Mouse (Mus musculus) NIH3T3 (cell line): ENCODE results near the gene Sim2.

ENCODE experiments used
- DNase-seq: peaks from one replicate; pipeline ENCODE4 v3.0.0-alpha.2; 2012; ENCODE audit warnings: low read depth

Gene Sim2

DNA sequence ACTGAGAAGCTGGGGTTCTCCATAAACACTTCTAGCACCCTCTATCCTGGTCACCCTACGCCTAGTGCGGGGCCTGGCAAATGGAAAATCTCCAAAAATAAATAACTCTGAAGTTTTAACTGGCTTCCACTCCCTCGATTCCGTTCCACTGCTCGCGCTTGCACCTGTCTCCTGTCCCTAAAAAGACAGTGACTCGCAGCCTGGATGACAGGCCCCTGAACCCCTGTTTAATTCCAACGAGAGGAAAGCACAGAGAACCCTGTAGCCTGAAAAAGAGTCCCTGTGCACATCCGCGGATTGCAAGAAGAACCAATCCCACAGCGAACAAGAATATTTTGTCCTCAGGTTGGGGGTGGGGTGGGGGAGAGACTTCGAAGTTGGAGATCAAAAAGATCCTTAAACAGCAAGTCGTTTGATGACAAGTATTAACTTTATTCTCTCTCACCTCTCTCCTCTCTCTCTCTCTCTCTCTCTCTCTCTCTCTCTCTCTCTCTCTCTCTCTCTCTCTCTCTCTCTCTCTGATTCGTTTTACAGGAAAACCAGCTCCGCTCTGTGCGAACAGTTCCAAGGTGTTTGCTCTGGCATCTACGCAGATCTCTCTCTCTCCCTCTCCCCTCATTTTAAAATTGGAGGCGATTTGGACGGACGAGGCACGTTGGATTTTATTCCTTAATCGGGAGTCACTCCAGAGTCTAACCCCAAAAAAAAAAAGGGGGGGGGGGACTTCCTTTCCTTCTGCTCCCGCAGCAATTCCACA, 6.2 kb upstream of the Sim2 start:
- DNase-seq: no peak

DNA sequence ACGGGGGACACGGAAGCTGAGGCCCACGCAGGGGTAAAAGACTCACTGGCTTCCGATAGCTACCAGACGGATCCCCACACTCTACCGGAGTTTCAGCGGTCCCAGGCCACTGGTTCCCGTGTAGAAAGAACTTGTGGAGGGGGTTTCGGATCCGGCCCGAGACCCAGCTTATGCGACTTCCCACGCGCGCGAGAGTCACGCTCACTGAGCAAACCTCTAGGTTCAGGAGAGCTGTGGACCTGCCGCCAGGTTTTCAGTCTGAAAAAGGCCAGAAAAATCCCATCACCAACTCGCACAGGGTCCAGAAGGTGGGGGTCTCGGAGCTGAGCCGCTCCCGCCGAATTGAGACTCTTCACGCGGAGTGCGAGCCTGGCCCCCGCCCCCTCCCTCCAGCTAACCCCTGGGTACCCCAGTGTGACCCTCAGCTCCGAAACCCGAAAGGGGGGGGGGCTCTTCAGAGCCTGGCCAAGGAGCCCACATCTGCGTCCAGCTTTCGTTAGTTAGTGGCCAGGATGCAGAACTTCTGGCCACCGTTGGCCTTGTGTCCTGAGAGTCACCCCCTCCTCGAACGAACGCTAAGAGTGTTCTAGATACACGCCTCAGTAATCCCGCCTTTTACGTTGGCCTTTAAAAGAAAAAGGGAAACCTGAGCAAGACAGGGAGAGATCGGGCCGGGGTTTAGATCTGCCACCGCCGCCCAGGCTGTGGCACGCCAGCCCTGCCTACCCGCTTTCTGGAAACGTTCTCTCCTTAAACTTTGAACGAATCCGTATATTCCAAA, 5.5 kb upstream of the Sim2 start:
- DNase-seq: no peak

DNA sequence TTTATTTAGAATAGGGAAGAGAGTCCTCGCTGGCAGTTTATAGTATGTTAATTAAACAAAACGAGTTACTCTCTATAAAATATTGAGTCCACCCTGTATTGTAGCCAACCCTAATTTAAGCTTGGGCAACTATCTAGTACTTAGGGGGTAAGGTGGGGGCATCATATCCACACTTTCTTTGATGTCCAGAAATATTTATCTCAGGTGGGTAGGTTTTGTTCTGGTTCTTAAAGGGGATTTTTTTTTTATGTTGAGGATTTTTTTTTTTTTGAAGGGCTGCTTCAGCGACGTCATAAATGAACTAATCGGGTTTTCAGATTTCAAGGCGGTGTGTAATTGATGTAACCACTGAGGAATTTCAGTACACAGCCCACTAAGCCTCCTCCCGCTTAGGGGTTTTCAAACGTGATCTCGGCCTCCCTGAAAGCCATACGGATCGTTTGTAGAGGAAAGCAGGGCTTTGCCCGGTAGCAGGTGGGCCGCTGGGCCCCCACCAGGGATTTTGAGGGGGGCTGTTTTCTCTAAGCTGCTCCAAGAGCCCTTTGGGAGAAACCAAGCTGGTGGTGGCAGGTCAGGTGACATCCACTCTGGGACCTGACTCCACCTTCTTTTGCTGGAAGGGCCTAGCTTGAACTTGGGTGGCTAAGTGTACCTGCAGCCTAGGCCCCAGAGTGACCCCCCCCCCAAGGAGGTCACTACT, 4.7 kb upstream of the Sim2 start:
- DNase-seq: no peak

DNA sequence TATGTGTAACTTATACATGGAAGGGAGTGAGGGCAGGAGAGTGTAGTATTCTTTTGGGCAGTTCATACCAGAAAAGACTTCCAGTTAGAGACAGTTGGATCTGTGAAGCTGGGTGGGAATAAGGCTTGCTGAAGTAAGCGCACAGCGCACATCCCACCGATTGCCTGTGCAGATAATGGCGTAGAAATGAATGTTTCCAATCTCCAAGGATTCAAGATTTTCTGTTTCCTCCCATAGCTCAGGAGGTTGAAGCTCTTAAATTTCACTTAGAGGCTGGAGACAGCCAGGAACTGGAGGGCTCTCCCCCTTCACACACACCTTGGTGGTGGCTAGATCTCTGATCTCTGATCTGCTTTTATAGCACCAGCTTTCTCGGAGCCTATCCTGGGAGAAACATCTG, 3.1 kb upstream of the Sim2 start:
- DNase-seq: no peak

DNA sequence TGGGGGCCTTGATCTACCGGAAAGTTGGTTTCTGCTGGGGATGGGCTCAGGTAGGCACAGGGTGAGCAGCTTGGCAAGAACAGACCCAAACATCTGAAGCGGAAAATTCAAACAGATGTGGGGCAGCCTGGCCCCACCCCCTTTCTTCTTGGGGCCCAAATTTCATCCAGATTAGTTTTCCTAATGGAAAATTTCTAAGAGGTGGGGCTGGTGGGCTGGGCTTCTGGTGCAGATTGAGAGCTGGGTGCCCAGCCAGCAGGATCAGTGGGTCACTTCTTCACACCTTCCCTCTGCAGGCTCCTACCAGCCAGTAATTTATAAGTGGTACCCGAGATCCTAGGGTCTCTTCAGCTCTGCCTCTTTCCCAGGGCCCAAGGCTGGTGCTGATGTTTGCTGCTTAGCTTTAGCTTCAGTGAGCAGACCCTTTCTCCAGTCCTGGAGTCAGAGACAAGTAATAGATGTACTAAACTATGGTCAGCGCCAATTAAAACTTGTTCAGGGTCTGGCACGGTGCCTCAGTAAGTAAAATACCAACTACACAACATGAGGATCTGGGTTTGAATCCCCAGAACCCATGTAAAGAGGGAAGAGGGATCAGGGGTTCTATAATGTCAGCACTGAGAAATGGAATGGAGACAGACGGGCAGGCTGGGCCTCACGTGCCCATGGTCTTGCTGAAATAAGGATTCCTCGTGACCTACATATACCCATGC, 2.6 kb upstream of the Sim2 start:
- DNase-seq: no peak

DNA sequence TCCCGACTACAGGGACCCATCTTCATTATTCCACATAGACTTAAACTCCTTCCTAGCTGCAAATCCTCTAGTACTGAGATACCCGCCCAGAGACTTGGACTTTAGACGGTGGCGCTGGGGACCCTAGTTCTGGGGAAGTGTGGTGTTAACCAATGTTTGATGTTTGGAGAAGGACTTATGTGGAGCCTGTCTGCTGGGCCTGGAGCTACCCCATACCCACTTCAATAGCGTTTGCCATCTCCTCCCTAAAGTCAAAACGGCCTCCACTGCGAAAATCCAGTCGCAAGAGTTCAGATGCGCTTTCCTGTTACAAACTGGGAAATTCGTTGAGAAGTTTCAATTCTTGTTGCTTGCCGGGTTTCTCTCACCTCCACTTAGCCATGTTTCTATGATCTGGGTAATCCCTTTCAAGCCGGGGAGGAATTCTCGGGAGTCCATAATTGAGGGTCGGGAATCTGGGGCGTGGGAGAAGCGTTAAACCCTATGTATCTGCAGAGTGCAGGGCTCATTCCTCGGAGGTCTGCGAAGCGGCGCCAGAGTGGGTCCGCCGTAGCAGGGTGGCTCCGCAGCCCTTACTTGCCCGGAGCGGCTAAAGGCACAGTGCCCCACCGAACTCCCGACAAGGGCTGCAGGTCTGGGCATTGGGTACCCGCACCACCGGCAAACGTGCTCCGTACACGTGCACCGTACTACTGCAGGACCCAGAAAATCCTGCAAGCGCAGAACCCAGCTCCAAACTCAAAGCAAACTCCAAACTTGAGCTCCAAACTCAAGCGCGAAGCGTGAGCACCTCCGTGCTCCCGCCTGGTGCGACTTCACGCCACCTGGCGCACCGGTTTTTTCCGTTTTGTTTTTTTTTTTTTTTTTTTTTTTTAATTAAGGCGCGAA, 1.5 kb upstream of the Sim2 start:
- no peak for DNase-seq

DNA sequence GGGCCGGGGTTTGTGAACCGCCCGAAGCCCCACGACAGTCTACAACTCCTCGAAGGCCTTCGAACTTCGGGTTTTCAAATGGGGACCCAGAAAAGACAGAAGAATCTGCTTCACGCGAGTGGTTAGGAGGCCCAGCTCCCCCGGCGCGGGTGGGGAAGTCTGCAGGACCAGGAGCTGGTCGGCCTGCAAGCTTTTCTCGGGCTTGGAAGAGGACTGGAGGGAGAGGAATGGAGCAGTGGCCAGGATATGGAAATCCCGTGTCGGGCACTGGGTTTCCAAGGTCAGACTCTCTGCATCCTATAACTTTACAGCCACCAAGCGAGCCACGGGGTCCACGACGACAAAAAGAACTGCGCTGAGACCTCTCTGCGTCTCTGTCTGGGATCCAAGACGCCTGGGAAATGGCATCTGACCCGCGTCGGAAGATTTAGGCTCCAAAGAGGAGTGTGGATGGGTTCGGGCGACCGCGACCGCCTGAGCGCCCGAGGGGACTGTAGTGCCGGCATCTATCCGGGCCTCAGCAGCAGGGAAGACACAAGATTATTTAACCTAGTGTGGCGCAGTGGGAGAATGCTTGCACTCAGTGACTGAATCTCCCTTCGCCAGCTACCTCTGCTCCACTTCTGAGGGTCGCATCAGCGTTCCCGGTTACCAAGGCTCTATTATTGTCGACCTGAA, 744 bp upstream of the Sim2 start:
- DNase-seq: no peak

DNA sequence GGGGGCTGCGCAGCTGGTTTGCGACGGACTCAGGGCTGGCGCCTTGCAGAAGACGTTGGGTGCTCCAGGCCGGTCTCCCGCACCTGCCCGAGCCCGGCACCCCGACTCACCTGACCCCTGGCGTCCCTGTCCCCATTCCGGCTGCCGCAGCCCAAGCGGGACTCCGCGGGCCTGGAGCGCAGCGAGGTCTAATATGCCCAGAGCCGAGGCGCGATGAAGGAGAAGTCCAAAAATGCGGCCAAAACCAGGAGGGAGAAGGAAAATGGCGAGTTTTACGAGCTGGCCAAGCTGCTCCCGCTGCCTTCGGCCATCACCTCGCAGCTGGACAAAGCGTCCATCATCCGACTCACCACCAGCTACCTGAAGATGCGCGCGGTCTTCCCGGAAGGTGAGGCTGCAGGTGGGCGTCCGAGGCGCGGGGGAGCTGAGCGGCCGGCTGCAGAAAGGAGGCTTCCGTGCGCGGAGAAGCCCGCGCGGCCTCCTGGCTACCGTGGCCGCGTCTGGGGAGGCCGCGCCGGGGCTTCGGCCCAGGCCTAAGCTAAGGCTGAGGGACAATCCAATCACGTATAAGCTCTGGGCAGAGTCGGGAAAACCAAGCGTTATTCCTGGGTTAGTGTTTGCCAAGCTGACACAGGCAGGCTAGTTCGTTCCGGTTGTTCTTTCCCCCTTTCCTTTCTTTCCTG, 1.0 kb downstream of the Sim2 start:
- no peak for DNase-seq

DNA sequence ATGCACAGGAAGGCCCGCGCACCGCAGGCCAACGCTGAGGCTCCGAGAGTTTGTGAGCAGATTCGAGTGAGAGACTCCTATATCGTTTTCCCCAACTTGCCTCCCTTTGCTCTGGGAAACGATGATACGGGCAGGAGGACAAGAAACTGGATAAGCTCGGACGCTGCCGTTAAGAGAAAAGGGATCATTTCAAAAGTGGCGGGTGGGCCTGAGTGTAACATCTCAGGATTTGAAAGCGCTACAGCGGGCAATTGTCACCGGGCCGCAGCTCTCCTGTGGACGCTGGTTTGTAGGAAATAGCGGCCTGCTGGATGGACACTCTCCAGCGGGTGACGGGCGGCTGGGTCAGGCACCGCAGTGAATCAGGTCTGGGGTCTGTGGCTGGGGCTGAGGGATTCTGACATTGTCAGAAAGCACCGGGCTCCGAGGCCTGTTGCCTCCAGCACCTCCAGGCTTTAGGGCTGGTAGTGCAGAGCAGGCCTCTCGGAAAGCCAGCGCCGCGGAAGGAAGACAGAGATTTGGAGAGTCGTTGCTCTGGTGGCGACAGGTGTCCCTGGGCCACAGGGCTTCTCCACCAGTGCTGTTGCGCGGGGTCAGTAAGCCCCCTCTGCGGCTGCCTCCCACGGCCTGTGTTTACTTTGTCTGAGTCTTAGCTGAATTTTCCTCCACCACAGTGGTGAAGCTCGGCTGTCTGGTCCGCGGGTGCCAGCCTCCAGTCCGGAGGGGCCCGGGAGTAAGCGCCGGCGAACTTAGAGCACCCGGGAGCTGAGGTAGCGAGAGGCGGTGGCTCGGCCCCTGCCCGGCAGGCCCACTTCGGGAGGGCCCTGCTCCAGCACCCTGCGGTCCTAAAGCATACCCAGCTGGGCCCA, 2.2 kb downstream of the Sim2 start:
- DNase-seq: no peak

DNA sequence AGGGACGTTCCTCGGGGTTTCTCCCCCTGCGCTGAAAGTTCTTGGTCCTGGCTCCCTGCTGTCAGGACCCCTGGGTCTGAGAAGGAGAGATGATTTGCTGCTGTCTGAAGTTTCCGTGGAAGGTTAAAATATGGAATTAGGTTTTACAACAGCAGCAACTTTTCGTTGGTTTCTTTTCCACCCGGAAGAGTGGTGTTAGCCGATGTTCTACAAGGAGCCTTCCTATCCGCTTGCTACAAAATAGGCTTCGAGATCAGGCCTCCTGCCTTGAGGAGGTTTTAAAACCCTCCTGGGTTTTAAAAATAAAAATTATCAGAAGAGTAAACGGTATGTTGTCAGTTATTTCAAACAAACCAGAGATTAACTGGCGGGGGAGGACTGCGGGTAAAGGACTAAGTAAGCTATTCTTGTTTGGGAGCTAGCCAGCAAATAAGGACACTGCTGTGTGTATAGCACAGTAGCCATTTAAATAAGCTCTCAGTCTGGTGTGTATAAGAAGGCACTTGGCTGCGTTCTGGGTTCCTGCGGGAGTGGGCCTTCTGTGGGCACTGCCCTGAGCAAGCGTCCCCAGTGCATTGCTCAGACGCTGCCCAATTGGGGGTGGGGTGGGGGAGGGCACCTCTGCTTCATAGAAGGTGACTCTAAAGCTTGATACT, 3.0 kb downstream of the Sim2 start:
- no peak for DNase-seq

DNA sequence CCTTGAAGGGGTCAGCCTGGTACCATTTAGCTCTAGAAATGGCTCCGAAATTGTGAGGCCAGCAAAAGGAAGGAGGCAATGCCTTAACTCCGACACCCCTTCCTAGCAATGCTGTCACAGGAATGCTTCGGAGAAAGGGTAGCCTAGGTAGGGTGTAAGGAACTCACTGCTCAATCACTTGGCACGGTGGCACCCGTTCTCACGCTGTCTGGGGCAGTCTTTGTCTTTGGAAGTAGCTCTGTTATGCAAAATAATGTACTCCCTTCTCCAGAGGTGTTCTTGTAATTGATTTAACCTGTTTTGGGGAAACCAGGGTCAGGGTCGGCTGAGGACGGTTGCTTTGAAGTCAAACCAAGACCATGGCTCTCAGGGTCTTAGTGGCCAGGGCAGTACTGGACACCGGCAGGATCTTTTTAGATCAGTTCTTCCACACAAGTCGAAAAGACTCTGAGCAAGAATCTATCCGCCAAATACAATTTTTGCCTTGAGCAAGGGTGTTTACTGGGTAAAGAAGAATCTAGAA, 3.6 kb downstream of the Sim2 start:
- no peak for DNase-seq

DNA sequence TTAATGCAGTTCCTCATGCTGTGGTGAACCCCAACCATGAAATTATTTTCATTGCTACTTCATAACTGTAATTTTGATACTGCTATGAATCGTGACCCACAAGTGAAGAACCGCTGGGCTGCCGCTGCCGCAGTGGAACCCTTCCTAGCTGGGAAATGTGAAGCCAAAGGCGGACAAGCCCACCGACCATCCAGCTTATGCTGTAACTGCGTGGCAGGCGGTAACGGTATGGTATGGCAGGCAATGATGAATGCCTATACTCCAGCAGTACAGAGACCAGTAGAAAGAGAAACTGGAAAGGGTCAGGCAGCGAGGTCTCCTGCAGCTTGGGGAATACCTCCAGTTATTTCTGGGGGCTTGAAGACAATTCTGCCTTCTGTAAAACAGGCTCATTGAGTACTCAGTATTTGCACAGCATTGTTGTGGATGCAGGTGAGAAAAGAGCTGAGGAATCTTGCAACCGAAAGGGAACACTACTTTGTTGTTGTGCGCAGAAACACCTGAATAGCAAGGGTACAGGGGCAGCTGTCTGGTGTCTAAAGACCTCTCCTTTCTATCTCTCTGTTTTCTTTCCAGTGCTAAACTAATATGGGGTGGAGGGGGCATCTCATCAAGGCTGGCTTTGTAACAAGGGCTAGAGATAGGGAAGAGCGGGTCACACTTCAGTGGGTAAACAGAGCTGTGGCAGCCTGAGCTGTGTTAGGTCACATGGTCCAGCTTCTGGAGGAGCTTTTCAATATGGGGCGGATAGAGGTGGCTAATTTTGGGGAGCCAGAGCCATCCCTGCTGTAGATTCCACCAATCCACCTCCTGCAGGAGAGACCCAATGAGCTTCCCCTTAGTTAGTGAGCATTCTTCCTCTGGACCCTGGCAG, 4.3 kb downstream of the Sim2 start:
- no peak for DNase-seq

DNA sequence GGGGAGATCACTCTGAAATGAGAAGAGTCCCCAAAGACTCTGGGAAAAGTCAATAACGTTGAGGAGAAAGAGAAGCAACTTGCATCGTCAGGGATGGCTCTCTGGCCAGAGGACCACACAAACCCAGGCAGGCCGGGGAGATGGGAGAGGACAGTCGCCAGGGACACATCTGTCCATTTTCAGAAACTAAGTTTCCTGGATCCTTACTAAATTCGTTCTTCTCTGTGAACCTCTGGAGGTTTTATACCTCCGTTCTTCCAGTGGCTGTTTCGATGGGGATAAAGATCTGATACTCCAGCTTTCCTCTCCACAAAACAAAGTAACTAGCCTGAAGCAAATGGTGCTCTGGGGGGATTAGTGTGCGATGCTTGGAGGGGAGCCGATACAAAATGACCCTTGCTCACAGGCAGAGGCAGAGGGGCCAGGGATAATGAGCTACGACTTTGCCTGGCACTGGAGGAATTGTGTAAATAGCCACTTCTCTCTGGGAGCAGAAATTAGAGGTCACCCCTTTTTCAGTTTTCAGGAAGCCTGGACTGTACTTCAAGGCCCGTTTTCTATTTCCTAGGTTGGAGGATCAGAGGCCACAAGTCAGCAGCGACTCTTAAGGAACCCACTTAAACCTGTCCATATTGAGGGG, 7.9 kb downstream of the Sim2 start:
- no peak for DNase-seq

DNA sequence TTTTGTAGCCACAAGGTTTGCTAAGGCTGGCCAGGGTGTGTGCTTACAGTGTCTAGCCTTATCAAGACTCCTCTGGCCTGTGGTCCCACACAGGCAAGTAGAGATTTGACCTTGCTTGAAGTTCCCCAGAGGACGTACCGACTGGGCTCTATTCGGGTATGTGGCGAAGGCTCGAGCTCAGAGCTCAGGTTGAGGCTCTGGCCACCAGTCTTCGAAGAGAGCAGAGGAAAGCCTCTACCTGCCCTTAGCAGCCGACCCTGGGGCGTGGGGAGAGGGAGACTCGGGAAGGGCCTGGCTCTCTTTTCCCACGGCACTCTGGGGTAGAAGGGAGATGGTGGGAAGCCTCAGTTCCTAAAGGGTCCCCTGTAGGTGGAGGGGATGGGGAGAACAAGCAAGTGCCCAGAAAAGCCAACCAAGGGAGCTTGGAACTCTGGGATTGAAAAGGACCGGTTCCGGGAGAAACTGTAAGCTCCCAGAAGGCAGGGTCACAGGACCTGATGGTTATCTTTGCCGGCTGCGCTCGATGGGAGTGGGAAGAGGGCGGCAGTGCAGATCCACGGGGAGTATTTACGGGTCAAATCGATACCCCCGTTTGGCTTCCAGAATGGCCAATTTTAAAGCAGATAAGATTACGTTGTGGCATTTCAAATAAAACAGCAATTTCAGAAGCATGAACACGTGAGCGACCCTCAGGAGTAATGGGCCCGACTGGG, 8.6 kb downstream of the Sim2 start:
- no peak for DNase-seq

DNA sequence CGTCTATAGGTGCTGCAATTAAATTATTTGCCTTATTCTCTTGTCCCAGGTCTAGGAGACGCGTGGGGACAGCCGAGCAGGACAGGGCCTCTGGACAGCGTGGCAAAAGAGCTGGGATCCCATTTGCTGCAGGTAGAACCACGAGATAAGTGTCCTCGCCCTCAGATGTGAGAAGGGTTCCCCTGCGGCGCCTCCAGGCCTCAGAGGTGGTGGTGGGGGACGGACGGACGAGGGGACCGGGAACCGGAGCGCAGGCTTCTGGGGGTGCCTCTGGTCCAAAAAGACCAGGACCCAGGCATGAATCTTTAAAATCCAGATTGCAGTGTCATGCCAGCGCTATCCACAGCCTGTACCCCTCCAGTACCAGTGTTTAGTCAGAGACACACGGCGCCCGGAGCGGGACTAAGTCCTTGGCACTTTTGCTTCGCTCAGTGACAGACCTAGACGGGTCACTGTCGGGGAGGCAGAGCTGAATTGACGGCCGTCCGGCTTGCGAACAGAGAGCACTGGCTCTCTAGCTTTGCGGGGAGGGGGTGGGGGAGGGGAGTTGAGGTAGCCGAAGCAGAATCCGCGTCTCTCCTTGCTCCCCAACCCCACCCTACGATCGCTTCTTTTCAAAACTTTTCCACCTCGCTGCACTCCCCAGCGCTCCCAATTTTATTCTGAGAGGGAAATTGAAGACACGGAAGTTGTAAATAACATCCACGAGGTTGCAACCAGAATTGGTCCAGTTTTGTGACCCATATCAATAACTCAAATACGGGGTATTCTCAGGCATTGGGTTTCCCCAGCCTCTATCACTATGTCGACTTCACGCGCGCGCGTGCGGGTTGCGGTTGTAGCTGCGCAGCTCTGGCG, 9.7 kb downstream of the Sim2 start:
- DNase-seq: no peak
